Mouse (Mus musculus) midbrain, embryonic 15.5 days (tissue): ENCODE results near the gene Sec31b. TPM values are rescaled to one million over a fixed set of nuclear protein-coding genes. Genes with fewer than 3 reads are reported as not detected.

ENCODE experiments used
- ATAC-seq: fragments of 200-750 bp; cut with Nextera tagmentation; replicated peaks from 2 replicates; pipeline ENCODE4 v1.8.0; 2017; ENCODE audit warnings: moderate TSS enrichment
- H3K27ac ChIP-seq: fragments of 300-500 bp; sonication (generic); 2 replicates; pipeline ENCODE4 v1.5.1; 2015; ENCODE audit warnings: mild to moderate bottlenecking, inconsistent platforms
- H3K27me3 ChIP-seq: fragments of 300-500 bp; sonication (generic); replicated peaks from 2 replicates; pipeline ENCODE4 v1.6.1; 2015; ENCODE audit warnings: inconsistent platforms
- H3K36me3 ChIP-seq: fragments of 300-500 bp; sonication (generic); replicated peaks from 2 replicates; pipeline ENCODE4 v1.6.1; 2015; ENCODE audit warnings: inconsistent platforms
- H3K4me1 ChIP-seq: fragments of 300-500 bp; sonication (generic); 2 replicates; pipeline ENCODE4 v1.6.1; 2015; ENCODE audit warnings: inconsistent platforms
- H3K4me2 ChIP-seq: fragments of 300-500 bp; sonication (generic); 2 replicates; pipeline ENCODE4 v1.6.1; 2015; ENCODE audit warnings: inconsistent platforms, mild to moderate bottlenecking, moderate library complexity
- H3K4me3 ChIP-seq: fragments of 300-500 bp; sonication (generic); 2 replicates; pipeline ENCODE4 v1.5.1; 2015; ENCODE audit warnings: mild to moderate bottlenecking, inconsistent platforms
- H3K9ac ChIP-seq: fragments of 300-500 bp; sonication (generic); 2 replicates; pipeline ENCODE4 v1.6.1; 2015; ENCODE audit warnings: mild to moderate bottlenecking, inconsistent platforms
- H3K9me3 ChIP-seq: fragments of 300-500 bp; sonication (generic); 2 replicates; pipeline ENCODE4 v1.6.1; 2016; ENCODE audit warnings: inconsistent platforms
- WGBS: fragments of 180-500 bp; shearing (Covaris S2); methylation state at CpG from one replicate; pipeline ENCODE4 v1.1.7; 2015; ENCODE audit warnings: mixed read lengths; 5-methylcytosine and 5-hydroxymethylcytosine counted together
- polyA plus RNA-seq: library from polyadenylated mRNA; unstranded; fragments of >200 nt; fragmentation: Nextera tagmentation; extraction: Ambion mirVana; gene quantifications from 2 replicates; pipeline ENCODE4 v1.2.1, GENCODE M21; 2015

The Sec31b gene
- polyA plus RNA-seq, 1 experiment from 2014 or later: 0.30 TPM

GRCm38 (mm10) chr19:44519152-44519551, 26.5 kb downstream of the Sec31b start:
- no peak for ATAC-seq
- no peak overlapping the region for H3K9ac ChIP-seq
- H3K27me3 ChIP-seq: peaks cover 89% of the 10 kb centered on the region
- no peaks in the 10 kb centered on the region for H3K9me3 ChIP-seq
- no peak overlapping the region for H3K4me3 ChIP-seq
- H3K27ac ChIP-seq: no peak overlapping the region
- H3K4me2 ChIP-seq: no peak overlapping the region
- WGBS: 18% methylated on average over 7 of the region's 7 CpGs
- peaks cover 10% of the 10 kb centered on the region; the same call in 1 of the 2 replicates for H3K4me1 ChIP-seq
- no peaks in the 10 kb centered on the region for H3K36me3 ChIP-seq

GRCm38 (mm10) chr19:44517996-44518768, 27.5 kb downstream of the Sec31b start:
- no peak overlapping the region for H3K27ac ChIP-seq
- H3K4me2 ChIP-seq: no peak overlapping the region
- no peak overlapping the region for H3K9ac ChIP-seq
- 39% methylated on average over 12 of the region's 12 CpGs for WGBS
- no peaks in the 10 kb centered on the region for H3K9me3 ChIP-seq
- no peak for ATAC-seq
- peaks cover 89% of the 10 kb centered on the region for H3K27me3 ChIP-seq
- H3K4me1 ChIP-seq: peaks cover 10% of the 10 kb centered on the region; the same call in 1 of the 2 replicates
- no peak overlapping the region for H3K4me3 ChIP-seq
- no peaks in the 10 kb centered on the region for H3K36me3 ChIP-seq

- Histone ChIP-seq H3K9ac (no peak overlapping the region), H3K27me3 (peaks cover 92% of the 10 kb centered on the region), H3K4me1 (peaks cover 29% of the 10 kb centered on the region), H3K36me3 (no peaks in the 10 kb centered on the region), H3K4me2 (no peak overlapping the region), H3K4me3 (no peak overlapping the region), H3K27ac (no peak overlapping the region), H3K9me3 (no peaks in the 10 kb centered on the region)
- WGBS: 21% methylated on average over 6 of the region's 6 CpGs
- no peak for ATAC-seq
Measured at GRCm38 (mm10) chr19:44515769-44516168, 29.9 kb downstream of the Sec31b start.

GRCm38 (mm10) chr19:44514521-44515451, 30.9 kb downstream of the Sec31b start:
- H3K9me3 ChIP-seq: no peaks in the 10 kb centered on the region
- H3K36me3 ChIP-seq: no peaks in the 10 kb centered on the region
- H3K4me3 ChIP-seq: no peak overlapping the region
- WGBS: 4% methylated on average over 14 of the region's 14 CpGs
- no peak overlapping the region for H3K9ac ChIP-seq
- H3K4me2 ChIP-seq: no peak overlapping the region
- ATAC-seq: peak; percentile 74
- no peak overlapping the region for H3K27ac ChIP-seq
- H3K27me3 ChIP-seq: peaks cover 93% of the 10 kb centered on the region
- H3K4me1 ChIP-seq: peaks cover 34% of the 10 kb centered on the region

- Histone ChIP-seq H3K4me3 (no peak overlapping the region), H3K4me1 (peaks cover 34% of the 10 kb centered on the region), H3K27me3 (peaks cover 94% of the 10 kb centered on the region), H3K27ac (no peak overlapping the region), H3K9me3 (no peaks in the 10 kb centered on the region), H3K4me2 (no peak overlapping the region), H3K36me3 (no peaks in the 10 kb centered on the region), H3K9ac (no peak overlapping the region)
- 8% methylated on average over 7 of the region's 7 CpGs for WGBS
- ATAC-seq: no peak
Measured at GRCm38 (mm10) chr19:44513921-44514482, 31.7 kb downstream of the Sec31b start.

DNA sequence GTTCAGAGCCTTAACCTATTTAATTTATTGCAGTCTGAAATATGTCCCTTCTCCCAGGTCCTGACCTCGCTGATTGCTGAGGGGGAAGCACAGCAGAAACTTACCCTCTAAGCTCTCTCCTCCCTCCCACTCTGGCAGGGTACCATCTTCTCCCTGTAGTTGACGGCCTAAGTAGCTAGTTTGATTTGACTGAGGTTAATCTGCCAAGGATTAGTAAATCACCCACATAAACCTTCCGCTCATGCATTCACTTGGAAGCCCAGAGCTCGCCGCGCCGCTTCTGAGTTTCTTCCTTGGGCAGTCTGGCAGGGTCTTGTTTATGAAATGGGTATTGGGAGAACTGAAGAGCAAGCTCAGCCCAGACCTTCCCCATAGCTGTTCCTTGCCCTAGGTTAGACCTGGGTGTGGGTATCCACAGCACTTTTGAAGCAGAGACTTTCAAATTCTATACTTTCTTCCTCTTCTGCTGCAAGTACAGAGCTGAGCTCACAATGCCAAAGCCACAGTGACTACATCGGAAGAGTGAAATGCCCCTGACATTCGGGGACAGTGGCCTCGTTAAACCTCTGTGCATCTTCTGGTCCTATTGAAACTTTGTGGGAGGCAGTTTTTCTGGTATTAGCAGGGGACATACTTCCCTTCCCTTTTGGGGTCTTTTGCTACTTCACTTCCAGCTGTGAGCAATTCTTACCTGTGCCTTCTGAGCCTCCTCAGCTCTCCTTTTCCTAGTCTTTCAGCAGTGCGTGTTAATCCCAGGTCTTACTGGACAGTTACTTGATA, 32.4 kb downstream of the Sec31b start:
- no peak for ATAC-seq

DNA sequence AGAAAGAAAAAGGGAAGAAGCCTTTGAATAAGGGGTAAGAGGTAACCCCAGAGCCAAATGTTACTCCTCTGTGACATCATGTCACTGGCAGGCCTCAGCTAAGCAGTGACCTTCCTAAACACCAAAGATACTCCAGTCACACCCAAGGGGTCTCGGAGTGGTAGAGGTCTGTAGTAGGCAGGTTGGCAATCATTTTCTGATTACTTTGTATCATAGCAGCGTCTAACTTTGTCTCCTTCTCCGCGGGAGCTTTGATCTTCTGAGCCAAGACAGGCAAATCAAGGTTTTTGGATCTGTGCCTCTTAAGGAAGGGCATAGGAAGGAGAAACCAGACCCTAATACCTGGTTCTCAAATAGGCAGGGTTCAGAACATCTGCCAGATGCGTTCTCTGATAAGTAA, 33.1 kb downstream of the Sec31b start:
- H3K9ac ChIP-seq: no peak overlapping the region
- H3K27ac ChIP-seq: no peak overlapping the region
- peaks cover 92% of the 10 kb centered on the region for H3K27me3 ChIP-seq
- peaks cover 34% of the 10 kb centered on the region for H3K4me1 ChIP-seq
- H3K9me3 ChIP-seq: no peaks in the 10 kb centered on the region
- H3K4me3 ChIP-seq: no peak overlapping the region
- ATAC-seq: no peak
- no peaks in the 10 kb centered on the region for H3K36me3 ChIP-seq
- no peak overlapping the region; the same call in 1 of the 2 replicates for H3K4me2 ChIP-seq
- WGBS: 19% methylated on average over 5 of the region's 5 CpGs

More for the DNA sequence above, 32.4 kb downstream of the Sec31b start:
- H3K36me3 ChIP-seq: no peaks in the 10 kb centered on the region
- H3K9ac ChIP-seq: no peak overlapping the region
- no peaks in the 10 kb centered on the region for H3K9me3 ChIP-seq
- no peak overlapping the region for H3K4me3 ChIP-seq
- H3K27ac ChIP-seq: no peak overlapping the region
- H3K4me1 ChIP-seq: peaks cover 34% of the 10 kb centered on the region
- WGBS: 5% methylated on average over 11 of the region's 11 CpGs
- H3K4me2 ChIP-seq: no peak overlapping the region
- peaks cover 92% of the 10 kb centered on the region for H3K27me3 ChIP-seq

DNA sequence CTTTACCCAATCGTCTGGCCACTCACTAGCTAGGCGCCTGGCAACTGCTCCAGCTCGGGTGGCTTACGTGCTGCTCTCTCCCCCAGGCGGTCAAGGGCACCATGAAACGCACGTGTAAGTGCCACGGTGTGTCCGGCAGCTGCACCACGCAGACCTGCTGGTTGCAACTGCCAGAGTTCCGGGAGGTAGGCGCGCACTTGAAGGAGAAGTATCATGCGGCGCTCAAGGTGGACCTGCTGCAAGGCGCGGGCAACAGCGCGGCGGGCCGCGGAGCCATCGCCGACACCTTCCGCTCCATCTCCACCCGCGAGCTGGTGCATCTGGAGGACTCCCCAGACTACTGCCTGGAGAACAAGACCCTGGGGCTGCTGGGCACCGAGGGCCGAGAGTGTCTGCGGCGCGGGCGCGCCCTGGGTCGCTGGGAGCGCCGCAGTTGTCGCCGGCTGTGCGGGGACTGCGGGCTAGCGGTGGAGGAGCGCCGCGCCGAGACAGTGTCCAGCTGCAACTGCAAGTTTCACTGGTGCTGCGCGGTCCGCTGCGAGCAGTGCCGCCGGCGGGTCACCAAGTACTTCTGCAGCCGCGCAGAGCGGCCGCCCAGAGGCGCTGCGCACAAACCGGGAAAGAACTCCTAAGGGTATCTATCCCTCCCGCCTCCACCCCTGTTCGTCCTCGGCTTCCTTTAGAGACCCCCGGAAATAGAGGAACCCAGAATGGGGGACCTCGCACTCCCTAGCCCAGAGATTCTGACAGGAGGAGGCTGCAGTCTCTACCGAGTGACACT, 34.0 kb downstream of the Sec31b start:
- Histone ChIP-seq H3K4me1 (peaks cover 34% of the 10 kb centered on the region), H3K9ac (peak overlapping the region; percentile 9; the same call in 1 of the 2 replicates), H3K4me2 (peak overlapping the region; percentile 75), H3K36me3 (no peaks in the 10 kb centered on the region), H3K27ac (no peak overlapping the region), H3K27me3 (peaks cover 92% of the 10 kb centered on the region), H3K9me3 (no peaks in the 10 kb centered on the region), H3K4me3 (peak overlapping the region; percentile 39)
- WGBS: under 1% methylated on average over 64 of the region's 66 CpGs
- peak; percentile 49 for ATAC-seq

GRCm38 (mm10) chr19:44510534-44511175, 35.0 kb downstream of the Sec31b start:
- H3K4me3 ChIP-seq: peak overlapping the region; percentile 39; the same call in 1 of the 2 replicates
- no peak overlapping the region for H3K27ac ChIP-seq
- no peak overlapping the region for H3K9ac ChIP-seq
- H3K4me2 ChIP-seq: peak overlapping the region; percentile 75
- H3K27me3 ChIP-seq: peaks cover 89% of the 10 kb centered on the region
- no peaks in the 10 kb centered on the region for H3K9me3 ChIP-seq
- ATAC-seq: no peak
- H3K4me1 ChIP-seq: peaks cover 34% of the 10 kb centered on the region
- no peaks in the 10 kb centered on the region for H3K36me3 ChIP-seq
- WGBS: 9% methylated on average over 12 of the region's 12 CpGs

- Histone ChIP-seq H3K9me3 (no peaks in the 10 kb centered on the region), H3K27me3 (peaks cover 90% of the 10 kb centered on the region), H3K36me3 (no peaks in the 10 kb centered on the region), H3K4me1 (no peaks in the 10 kb centered on the region), H3K4me2 (no peak overlapping the region), H3K27ac (no peak overlapping the region), H3K4me3 (no peak overlapping the region), H3K9ac (no peak overlapping the region)
- 81% methylated on average over 4 of the region's 4 CpGs for WGBS
- ATAC-seq: no peak
Measured at GRCm38 (mm10) chr19:44502741-44503140, 42.9 kb downstream of the Sec31b start.

DNA sequence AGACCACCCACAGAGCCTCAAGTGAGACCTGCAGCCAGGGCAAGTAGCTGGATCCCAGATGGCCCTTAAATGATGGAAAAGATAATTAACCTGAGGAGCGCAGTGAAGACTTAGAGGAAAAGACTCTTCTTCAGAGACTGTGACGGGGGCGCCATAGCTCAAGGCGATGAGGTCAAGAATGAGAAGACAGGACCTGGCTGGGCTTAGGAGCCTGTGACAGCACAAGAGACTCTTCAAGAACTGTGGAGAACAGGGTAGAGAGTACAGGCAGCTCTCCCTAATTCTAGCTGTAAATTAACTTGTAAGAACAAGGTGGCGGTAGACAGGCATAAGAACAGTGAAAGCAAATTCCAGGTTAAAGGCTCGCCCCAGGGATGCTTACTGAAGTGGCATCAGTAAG, 43.7 kb downstream of the Sec31b start:
- Histone ChIP-seq H3K4me2 (no peak overlapping the region), H3K4me3 (no peak overlapping the region), H3K9ac (no peak overlapping the region), H3K4me1 (no peaks in the 10 kb centered on the region), H3K27ac (no peak overlapping the region), H3K36me3 (no peaks in the 10 kb centered on the region), H3K9me3 (no peaks in the 10 kb centered on the region), H3K27me3 (peaks cover 89% of the 10 kb centered on the region)
- ATAC-seq: no peak
- WGBS: 85% methylated on average over 6 of the region's 6 CpGs
